Mouse (Mus musculus) natural killer cell, adult 2 months (primary cell): ENCODE data around the gene Rnf128.

Experiments
- DNase-seq, 2 experiments: peaks; one replicate each; pipeline ENCODE4 v3.0.0; 2022; ENCODE audit warnings: low spot score in 2 of 2

Rnf128 gene

DNA sequence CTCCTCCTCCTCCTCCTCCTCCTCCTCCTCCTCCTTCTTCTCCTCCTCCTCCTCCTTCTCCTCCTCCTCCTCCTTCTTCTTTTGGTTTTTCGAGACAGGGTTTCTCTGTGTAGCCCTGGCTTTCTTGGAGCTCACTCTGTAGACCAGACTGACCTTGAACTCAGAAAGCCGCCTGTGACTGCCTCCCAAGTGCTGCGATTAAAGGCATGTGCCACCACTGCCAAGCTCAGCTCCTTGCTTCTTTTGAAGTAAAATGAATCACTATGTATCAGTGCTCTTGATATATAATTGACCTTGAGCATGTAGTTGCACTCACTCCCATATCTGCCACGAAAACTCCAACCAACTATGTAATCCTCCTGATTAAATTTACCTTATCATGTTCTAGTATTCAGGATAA, 59.0 kb downstream of the Rnf128 start:
- no peak for DNase-seq

DNA sequence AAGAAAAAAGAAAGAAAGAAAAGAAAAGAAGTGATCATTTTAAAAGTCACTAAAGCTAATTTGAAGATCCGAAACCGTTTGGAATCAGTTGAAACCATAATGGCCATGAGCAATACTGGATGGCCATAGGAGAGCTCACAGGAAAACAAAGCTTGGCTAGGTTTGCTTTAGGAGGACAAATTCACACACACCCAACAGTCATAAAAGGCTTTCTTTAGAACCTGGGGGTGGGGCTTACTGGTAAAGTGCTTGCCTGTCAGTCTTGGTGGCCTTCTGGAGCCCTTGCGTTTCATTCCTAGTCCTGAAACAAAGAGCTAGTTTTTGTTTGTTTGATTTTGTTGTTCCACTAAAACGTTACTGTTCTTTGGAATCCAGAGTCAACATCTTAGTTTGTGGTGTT, 71.6 kb downstream of the Rnf128 start:
- DNase-seq: no peak

DNA sequence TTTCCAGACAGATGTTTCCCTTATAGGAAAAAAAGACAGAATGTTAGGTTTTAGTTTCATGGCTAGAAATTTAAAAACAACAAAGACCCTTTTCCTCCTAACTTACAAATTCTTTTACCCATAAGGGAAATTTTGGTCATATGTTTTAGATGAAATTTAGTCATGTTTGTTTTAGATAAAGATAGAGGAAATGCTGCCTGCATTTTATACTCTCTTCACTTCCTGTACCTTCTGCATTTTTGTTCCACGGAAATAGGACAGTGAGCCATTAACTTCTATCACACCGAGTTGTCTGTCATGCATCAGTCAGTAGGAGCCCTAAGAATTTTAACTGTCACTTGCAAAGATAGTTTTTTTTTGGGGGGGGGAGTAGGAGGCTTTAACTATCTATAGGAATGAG, 76.6 kb downstream of the Rnf128 start:
- no peak for DNase-seq

GRCm38 (mm10) chrX:139640418-139640817, 77.3 kb downstream of the Rnf128 start:
- no peak for DNase-seq

- no peak for DNase-seq
Measured at GRCm38 (mm10) chrX:139652226-139652625, 89.1 kb downstream of the Rnf128 start.

DNA sequence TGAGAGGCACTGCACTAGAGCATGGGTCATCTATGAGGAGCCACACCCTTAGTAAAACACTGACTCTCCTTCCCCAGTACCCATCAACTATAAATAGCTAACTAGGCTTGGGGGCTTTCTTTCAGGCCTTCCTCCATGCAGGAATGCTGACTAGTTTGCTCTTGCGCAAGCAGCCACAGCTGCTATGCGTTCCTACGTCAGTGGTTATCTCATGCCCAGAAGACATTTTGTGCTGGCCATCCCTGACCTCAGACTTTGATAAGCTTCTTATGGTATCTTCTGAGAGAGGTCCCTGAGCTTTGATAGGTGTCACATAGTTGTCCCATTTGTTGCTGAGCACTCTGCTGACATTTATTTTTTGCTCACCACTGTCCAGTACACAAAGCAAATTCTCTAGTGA, 90.2 kb downstream of the Rnf128 start:
- no peak for DNase-seq

- DNase-seq: no peak
Measured at GRCm38 (mm10) chrX:139654350-139655063, 91.4 kb downstream of the Rnf128 start.

DNA sequence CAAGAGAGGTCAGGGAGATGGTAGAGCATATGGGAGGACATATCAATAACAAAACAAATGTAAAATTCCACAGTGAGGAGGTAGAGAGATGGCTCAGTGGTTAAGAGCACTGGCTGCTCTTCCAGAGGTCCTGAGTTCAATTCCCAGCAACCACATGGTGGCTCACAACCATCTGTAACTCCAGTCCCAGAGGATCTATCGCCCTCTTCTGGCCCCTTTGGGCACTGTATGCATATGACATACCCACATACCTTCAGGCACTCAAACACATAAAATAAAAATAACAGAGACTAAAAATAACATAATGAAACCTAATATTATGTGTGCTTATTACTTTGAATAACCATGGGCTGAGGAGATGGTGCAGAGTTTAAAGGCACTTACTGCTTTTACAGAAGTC, 99.0 kb downstream of the Rnf128 start:
- DNase-seq: no peak

DNA sequence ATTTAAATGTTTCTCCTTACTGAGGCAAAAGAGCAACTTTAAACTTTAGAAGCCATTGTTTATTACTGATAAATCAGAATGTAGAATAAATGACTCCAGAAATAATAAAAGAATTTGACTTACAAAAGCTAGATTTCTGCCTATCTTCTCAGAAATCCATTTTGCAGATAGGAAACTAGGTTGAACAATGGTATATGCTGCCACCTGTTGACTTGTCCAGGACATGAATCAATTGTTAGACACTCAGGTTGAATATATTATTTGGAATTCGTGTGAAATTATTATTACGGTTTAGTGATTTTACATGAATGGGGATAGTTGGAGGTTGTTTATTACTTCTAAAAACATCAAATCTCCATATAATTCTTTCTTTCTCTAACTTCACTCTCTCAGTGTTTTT, 102.7 kb downstream of the Rnf128 start:
- DNase-seq: no peak

- no peak for DNase-seq
Measured at GRCm38 (mm10) chrX:139684410-139684774, 121.3 kb downstream of the Rnf128 start.

DNA sequence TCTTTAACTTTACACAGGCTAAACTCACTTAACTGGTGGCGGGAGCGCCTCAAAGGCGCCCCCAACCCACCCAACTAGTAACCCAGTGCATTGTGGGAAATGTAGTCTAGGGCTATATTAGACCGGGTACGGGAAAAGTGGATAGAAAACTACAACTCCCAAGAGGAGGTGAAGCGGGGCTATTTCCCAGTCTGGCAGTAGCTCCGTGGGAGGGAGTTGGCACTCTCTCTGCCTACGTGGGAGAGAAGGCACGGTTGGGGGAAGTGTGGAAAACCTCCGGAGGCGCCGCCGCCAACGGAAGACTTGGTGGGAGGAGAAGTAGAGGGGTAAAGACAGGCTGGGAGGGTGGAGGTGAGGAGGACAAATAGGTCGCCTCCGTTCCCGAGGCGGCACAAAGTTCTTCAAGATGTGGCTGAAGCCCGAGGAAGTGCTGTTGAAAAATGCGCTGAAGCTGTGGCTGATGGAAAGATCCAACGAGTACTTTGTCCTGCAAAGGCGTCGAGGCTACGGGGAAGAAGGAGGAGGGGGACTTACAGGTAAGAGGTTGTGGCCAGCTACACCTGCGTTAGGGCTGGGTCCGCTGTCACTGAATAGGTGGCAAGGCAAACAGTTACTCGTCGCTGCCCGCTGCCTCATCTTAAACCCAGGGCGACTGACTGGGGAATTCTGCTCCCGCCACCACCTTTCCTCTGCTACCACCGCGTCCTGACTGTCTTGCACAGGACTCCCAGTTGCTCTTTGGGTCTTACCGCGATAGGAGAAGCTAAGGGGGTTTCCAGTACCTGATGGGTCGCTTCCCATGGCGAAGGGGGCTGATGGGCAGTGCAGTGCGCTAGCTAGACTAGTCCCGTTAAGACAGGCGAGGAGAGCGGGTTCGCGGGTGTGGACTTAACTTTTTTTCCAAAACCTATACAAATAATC, 121.9 kb downstream of the Rnf128 start, which contains the start of gene Tbc1d8b:
TSS of gene Tbc1d8b (plus strand) at position 222 of the 921 bp plus-strand sequence.
- peak; percentile 41 for DNase-seq

GRCm38 (mm10) chrX:139714381-139714780, 151.3 kb downstream of the Rnf128 start, which contains the start of gene Gm15013:
Gene Gm15013 (minus strand): TSS chrX:139714481.
- no peak for DNase-seq

DNA sequence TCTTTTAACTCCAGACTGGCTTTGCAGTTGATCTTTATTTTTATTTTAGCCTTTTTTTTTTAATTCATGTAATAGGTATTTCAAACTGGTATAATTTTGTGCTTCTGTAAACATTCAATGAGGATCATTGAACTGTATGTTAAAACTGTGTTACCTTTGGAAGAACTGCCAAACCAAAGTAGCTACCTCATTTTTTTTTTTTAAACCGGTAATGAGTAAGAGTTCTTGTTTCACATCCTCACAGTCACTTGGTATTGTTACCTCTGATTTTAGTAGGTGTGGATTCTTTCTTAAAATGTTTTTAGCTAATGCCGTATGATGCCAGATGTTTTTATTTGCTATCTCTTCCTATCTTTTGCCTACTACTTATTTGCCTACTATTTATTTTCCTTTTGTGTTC, 159.2 kb downstream of the Rnf128 start:
- no peak for DNase-seq
